Mouse (Mus musculus): ENCODE data around the gene Plxna3.

DNA sequence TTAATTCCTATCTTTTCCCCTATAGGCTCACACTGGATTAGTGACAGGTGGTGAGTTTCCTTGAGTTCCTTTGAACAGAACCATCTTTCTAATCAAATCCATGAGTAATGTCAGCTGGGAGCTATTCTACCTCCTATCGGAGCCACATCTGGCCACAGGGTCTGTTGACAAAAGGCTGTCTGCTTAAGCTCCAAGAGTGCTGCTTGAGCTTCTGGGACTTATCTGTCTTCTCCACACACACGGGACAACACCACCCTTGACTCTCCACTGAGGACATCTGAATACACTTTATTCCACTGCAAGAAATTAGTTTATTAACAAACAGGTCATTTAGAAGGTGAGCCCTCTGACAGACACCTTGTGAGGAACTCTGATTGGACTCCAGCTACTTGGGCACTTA, 55.6 kb downstream of the Plxna3 start:
- TF ChIP-seq CTCF (IDR thresholded peaks at IDR 0.05; ENCODE audit: low read depth, low read length) (no peak), TAL1 (conservative IDR thresholded peaks at IDR 0.05; ENCODE audit: low read depth, low read length) (no peak), GATA1 (IDR thresholded peaks at IDR 0.05; ENCODE audit: borderline replicate concordance, low read length) (no peak)

All from G1E (cell line).